Mouse (Mus musculus): ENCODE data around the gene Pdgfra.

The Pdgfra gene

DNA sequence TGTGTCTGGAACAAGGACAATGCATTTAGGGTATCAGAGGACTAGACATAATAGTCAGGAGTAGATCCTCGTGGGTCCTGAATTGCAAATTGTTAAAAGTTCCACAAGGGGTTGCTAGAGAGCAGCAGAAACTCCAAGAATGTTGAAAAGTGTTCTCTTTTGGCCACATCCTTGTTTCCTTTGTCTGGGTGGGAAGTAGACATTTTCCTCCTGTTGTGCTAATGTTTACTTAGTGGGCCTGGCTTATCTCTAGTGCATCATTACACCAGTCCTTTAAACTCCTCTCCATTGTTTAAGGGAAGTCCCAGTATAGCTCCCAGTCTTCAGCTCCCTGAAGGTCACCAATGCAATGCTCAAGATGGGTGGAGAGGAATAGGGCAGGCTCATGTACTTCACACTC lies 57.9 kb downstream of the Pdgfra start:
- no peak for DNase-seq (ENCODE audit: low spot score in 2 of 2)

DNA sequence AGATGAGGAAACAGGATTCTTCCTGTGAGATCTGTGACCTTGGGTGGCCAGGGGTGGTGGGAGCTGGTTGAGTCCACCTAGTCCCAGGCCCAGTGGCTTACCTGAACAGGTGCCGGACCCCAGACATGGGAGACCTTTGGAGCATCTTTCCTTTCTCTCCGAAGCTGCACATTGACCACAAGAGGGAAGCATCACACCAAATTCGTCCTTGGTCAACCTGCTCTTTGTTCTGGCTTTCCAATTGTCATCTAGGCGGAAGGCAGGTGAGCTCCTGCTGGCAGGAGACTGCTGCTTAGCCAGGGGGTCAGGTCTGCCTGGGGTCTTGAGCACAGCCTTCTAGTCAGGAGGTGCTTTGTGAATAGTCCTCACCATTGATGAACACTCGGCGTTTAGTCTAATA lies 62.4 kb downstream of the Pdgfra start:
- peak in 1 of 2 experiments; percentile 16 for DNase-seq (ENCODE audit: low spot score in 2 of 2)

GRCm38 (mm10) chr5:75214929-75215328 lies 62.8 kb downstream of the Pdgfra start:
- DNase-seq (ENCODE audit: low spot score in 2 of 2) = no peak

- no peak for DNase-seq (ENCODE audit: low spot score in 2 of 2)
Observed at GRCm38 (mm10) chr5:75215678-75216256, 63.7 kb downstream of the Pdgfra start.

DNA sequence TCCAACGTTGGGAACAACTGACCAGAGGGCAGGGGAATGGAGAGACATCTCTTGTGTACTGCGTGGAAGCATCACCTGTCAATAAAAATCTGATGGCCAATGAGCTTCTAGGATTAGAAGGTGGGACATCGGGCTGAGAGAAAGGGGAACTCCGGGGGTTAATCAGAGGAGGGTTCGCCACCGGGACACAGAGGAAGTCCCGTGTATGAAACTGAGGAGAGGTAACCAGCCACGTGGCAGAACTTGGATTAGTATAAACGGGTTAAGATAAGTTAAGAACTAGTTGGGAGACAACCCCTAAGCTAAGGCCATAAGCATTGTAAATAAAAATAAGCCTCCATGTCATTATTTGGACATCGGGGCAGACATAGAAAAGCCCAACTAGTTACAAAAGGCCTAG lies 69.5 kb downstream of the Pdgfra start:
- DNase-seq (ENCODE audit: low spot score in 2 of 2) = no peak

DNA sequence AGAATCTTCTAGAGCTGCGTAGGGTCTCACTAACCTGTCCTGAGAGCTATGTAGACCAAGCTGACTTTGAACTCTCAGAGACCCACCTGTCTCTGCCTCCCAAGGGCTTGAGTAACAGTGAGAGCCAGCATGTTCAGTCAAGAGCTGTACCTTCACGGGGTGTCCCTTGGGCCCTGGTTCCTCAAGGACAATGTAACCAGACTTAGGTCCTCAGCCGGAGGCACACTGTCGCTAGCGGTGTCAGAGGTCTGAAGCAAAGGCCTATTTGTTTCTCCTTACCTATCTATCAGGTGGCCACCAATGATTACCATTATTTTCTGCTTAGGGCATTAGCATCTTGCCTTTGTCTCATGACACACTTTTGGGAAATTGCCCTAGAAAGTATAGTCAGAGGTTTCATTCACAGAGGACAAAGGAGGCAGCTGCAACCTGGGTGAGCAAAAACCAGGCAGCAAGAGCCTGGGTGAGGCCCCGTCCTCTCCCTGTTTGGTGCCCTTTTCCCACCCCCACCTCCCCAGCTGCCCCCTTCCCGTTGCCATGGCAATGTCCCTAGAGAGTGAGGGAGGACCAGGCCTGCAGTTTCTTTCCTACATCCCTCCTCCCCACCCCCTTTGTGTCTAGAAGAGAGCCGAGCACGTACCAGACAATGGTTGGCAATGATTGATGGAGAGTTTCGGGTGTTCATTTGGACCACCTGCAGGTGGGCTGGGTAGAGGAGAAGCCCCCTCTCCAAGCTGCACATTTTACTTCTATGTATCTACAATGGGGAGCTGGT lies 70.6 kb downstream of the Pdgfra start:
- no peak for DNase-seq (ENCODE audit: low spot score in 2 of 2)

DNA sequence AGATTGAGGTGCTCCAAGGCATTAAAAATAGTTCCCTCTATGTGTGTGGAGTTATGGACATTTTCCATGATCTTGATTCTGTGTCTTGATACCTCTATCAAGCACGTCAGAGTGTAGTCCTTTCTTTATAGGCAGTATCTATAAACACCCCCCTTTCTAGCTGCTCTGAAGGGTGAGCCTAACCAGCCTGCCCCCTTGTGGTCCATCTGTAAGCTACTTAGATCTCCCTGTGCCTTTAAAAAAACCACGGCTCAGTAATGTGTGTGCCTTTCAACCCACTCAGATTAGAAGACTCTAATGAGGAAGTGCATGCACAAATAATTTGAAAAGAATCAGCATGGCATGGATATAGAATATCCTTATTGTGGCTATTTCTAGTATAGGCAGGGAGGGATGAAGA lies 86.3 kb downstream of the Pdgfra start:
- peak in 1 of 2 experiments; percentile 25 for DNase-seq (ENCODE audit: low spot score in 2 of 2)

- no peak for DNase-seq (ENCODE audit: low spot score in 2 of 2)
Observed at GRCm38 (mm10) chr5:75238928-75239777, 87.1 kb downstream of the Pdgfra start.

DNA sequence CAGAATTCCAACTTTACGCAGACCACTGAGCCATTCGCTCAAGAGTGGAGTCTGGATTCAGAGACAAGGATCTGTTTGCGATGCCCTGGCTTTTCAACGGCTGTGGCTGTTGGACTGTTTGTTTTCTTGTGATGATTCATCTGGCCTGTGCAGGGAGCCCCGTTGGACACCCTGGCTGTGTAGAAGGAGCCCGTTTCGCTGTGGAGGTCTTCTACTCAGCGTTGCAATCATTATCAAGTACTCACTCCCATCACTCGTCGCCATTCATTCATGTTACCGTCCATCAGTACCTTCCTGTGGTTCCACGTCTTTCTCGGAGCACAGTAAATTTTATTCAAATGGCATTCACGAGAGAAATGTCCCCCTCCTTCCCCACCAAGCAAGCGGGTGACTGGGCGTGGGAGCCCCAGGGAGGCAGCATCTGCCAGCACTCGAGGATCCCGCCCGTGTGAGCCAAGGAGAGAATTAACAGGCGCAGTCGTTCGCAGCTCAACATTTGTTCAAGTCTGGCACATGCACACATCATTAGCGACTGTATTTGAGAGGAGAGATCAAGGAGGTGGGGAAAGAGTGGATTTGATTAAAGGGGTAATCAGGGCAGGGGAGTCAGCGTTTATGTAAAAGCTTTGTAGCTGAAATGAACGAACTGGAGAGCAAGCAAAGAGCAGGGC lies 95.1 kb downstream of the Pdgfra start:
- no peak for DNase-seq (ENCODE audit: low spot score in 2 of 2)
